Mouse (Mus musculus) liver, embryonic 16.5 days (tissue): Measurements from ENCODE around the gene Gast. TPM values are rescaled to one million over a fixed set of nuclear protein-coding genes. Genes with fewer than 3 reads are reported as not detected.
"Not testable (repeated sequence)": the region's sequence is repeated elsewhere in the genome, so short reads cannot be mapped to it uniquely, and the experiment has no call there.

Source experiments
- ATAC-seq: fragments of 200-750 bp; cut with Nextera tagmentation; 2 replicates; pipeline ENCODE4 v1.8.0; 2017; ENCODE audit warnings: low read depth, mild to moderate bottlenecking, moderate number of reproducible peaks, moderate library complexity
- H3K27ac ChIP-seq: fragments of 300-500 bp; sonication (generic); 2 replicates; pipeline ENCODE4 v1.5.1; 2014; ENCODE audit warnings: mild to moderate bottlenecking, low read length
- H3K27me3 ChIP-seq: fragments of 300-500 bp; sonication (generic); 2 replicates; pipeline ENCODE4 v1.6.1; 2014; ENCODE audit warnings: low read depth, low read length, mixed read lengths; ENCODE audit not compliant: control insufficient read depth, insufficient read depth
- H3K36me3 ChIP-seq: fragments of 300-500 bp; sonication (generic); 2 replicates; pipeline ENCODE4 v1.6.1; 2014; ENCODE audit warnings: mild to moderate bottlenecking; ENCODE audit not compliant: control insufficient read depth, insufficient read depth
- H3K4me1 ChIP-seq: fragments of 300-500 bp; sonication (generic); 2 replicates; pipeline ENCODE4 v1.6.1; 2014; ENCODE audit warnings: low read depth, low read length, mixed read lengths; ENCODE audit not compliant: control insufficient read depth
- H3K4me2 ChIP-seq: fragments of 300-500 bp; sonication (generic); 2 replicates; pipeline ENCODE4 v1.6.1; 2014; ENCODE audit warnings: low read depth, low read length, mixed read lengths
- H3K4me3 ChIP-seq: fragments of 300-500 bp; sonication (generic); 2 replicates; pipeline ENCODE4 v1.5.1; 2014; ENCODE audit warnings: low read depth, mild to moderate bottlenecking, low read length
- H3K9ac ChIP-seq: fragments of 300-500 bp; sonication (generic); 2 replicates; pipeline ENCODE4 v1.6.1; 2014; ENCODE audit warnings: low read depth, low read length
- H3K9me3 ChIP-seq: fragments of 300-500 bp; sonication (generic); replicated peaks from 2 replicates; pipeline ENCODE4 v1.6.1; 2016; ENCODE audit warnings: low read length; ENCODE audit not compliant: control insufficient read depth
- WGBS: fragments of 180-500 bp; shearing (Covaris S2); extraction: QIAGEN DNeasy Blood & Tissue Kit; methylation state at CpG from one replicate; pipeline ENCODE4 v1.1.7; 2014; ENCODE audit not compliant: insufficient replicate concordance; 5-methylcytosine and 5-hydroxymethylcytosine counted together
- polyA plus RNA-seq: library from polyadenylated mRNA; unstranded; fragments of >200 nt; fragmentation: Nextera tagmentation; extraction: Ambion mirVana; gene quantifications from 2 replicates; pipeline ENCODE4 v1.2.1, GENCODE M21; 2015

Gast gene
- polyA plus RNA-seq, 1 experiment from 2014 or later = not detected

DNA sequence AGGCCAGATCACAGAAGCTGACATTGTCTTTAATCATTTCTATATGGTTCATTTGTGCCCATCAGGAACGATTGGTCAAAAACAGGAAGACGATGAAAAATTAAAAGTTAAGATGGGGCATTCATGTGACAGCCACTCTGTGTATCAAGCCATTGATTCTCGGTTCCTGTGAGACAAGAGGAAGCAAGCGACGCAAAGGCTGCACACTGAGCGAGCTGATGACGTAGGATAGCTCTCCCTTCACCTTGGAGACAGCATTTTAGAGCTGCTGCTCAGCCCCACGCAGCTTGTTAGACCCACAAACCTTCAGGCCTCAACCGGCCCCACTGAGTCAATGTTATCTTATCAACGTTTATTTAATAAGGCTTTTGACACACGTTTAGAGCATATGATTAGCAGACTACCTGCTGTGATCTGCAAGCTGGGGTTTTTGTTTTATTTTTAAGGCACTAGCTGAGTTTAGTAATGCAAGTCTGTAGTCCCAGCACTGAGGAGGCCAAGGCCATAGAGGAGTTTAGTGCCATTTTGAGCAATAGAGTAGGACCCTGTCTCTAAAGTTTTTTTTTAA lies 9.1 kb upstream of the Gast start:
- ATAC-seq = no peak
- Histone ChIP-seq H3K4me3 (no peak overlapping the region), H3K9me3 (no peaks in the 10 kb centered on the region), H3K4me2 (no peak overlapping the region), H3K27me3 (no peaks in the 10 kb centered on the region), H3K27ac (no peak overlapping the region), H3K9ac (no peak overlapping the region), H3K4me1 (peaks cover 13% of the 10 kb centered on the region), H3K36me3 (peaks cover 19% of the 10 kb centered on the region)
- 66% methylated on average over 11 of the region's 11 CpGs for WGBS

- Histone ChIP-seq H3K4me3 (no peak overlapping the region), H3K4me2 (no peak overlapping the region), H3K9me3 (no peaks in the 10 kb centered on the region), H3K27ac (no peak overlapping the region), H3K36me3 (peaks cover 3% of the 10 kb centered on the region), H3K4me1 (peaks cover 2% of the 10 kb centered on the region; the same call in 1 of the 2 replicates), H3K27me3 (no peaks in the 10 kb centered on the region), H3K9ac (no peak overlapping the region)
- ATAC-seq = no peak
- 66% methylated on average over 11 of the region's 11 CpGs for WGBS
These were observed 6.9 kb upstream of the Gast start for GRCm38 (mm10) chr11:100327316-100327715.

DNA sequence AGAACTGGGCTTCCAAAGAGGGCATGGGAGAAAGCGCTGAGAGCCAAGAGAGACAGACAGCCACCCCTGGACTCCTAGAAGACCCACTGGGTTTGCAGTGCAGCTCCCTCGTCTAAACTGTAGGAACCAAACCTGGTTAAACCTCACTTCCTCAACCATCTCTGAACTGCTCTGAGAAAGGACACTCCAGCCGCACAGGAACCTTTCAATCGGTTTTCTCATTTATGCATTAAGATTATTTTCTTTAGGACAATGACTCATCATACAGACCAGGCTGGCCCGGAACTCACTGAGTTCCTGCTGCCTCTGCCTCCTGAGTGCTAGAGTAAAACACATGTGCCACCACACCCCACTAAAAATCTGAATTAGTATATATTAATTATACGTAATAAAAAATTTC lies 6.4 kb upstream of the Gast start:
- no peak overlapping the region for H3K4me2 ChIP-seq
- H3K4me3 ChIP-seq = no peak overlapping the region
- H3K27me3 ChIP-seq = no peaks in the 10 kb centered on the region
- H3K27ac ChIP-seq = no peak overlapping the region
- H3K9ac ChIP-seq = no peak overlapping the region
- H3K36me3 ChIP-seq = no peaks in the 10 kb centered on the region
- no peaks in the 10 kb centered on the region for H3K4me1 ChIP-seq
- WGBS = 44% methylated on average over 6 of the region's 6 CpGs
- ATAC-seq = no peak
- H3K9me3 ChIP-seq = no peaks in the 10 kb centered on the region

DNA sequence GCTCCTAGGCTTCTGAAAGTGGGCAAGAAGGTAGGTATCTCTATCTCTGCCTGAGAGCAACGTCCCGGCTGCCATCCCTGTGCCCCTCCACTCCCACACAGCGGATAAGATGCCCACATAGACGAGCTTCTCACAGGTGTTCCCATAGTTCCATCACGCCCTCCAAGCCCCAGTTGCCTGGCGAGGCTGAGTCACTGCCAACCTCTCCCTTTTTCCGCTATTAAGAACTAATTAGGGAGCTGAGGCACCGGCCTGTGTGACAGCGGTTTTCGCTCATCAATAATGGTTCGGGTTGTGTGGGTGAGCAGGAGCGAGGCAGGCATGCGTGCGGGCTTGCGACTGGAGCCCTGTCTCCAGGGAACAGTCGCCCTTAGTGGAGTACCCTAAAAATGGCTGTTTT lies 4.0 kb upstream of the Gast start:
- Histone ChIP-seq H3K9ac (no peak overlapping the region), H3K4me3 (no peak overlapping the region), H3K9me3 (no peaks in the 10 kb centered on the region), H3K27me3 (no peaks in the 10 kb centered on the region), H3K27ac (no peak overlapping the region), H3K4me1 (no peaks in the 10 kb centered on the region), H3K4me2 (no peak overlapping the region), H3K36me3 (no peaks in the 10 kb centered on the region)
- ATAC-seq = no peak
- 62% methylated on average over 16 of the region's 16 CpGs for WGBS

GRCm38 (mm10) chr11:100330816-100331375 lies 3.3 kb upstream of the Gast start:
- not testable (repeated sequence) for H3K27me3 ChIP-seq, H3K4me2 ChIP-seq, H3K27ac ChIP-seq, H3K4me1 ChIP-seq, H3K9me3 ChIP-seq, H3K4me3 ChIP-seq, H3K36me3 ChIP-seq, H3K9ac ChIP-seq, ATAC-seq
- WGBS = 55% methylated on average over 8 of the region's 8 CpGs

DNA sequence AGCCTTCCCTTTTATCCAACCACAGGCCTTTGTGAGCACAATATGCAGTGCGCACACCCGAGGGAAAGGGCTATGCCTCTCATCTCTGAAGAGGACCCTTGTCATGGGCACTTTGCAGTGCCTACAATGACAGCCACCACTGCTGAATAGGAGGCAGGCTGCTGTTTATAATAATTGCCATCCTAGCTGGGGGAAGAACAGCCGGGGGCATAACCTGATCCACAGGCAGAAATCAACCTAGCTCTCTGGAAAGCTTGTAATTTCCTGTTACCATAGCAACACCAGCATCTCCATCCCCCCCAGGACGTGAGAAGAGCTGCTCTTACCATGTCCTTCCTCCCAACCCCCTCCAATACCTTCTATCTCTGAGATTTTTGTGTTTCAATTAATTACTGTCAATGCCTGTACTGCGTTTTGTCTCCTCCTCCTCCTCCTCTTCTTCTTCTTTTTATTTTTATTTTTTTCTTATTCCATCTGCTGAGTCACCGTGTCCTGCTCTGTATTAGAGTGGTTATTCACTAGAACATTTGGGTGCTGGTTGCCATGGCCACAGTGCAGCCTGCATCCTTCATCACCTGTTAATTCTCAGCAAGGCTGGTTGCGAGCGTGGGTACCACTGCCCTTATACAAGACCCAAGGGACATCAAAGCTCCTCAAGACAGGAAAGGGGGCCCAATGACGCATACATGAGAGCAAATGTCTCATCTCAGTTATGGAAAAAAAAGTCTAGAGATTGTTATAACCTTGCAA lies 1.3 kb upstream of the Gast start:
- H3K4me2 ChIP-seq = no peak overlapping the region
- WGBS = 60% methylated on average over 9 of the region's 9 CpGs
- H3K4me1 ChIP-seq = no peaks in the 10 kb centered on the region

DNA sequence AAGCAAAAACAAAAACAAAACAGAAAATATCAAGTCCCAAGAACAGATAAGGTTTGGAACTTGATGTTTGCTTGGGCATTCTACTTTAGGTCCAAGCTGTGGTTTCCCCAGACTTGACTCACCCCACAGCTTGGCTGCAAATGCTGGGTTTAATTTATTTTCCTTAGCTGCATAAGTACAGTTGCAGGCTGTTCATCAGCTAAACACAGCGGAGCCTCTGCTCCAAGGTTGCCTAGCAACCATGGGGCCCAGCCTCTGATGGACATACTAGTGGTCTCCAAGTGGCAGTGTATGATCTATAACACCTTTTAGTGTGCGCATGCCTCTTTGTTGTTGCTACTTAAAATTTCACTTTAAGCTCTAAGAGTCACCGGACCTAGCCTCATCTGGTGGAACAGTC lies 1.5 kb downstream of the Gast start:
- no peak overlapping the region for H3K9ac ChIP-seq
- H3K27ac ChIP-seq = no peak overlapping the region
- no peaks in the 10 kb centered on the region for H3K36me3 ChIP-seq
- no peaks in the 10 kb centered on the region for H3K9me3 ChIP-seq
- no peak for ATAC-seq
- no peaks in the 10 kb centered on the region for H3K4me1 ChIP-seq
- WGBS = 66% methylated on average over 3 of the region's 3 CpGs
- no peak overlapping the region for H3K4me2 ChIP-seq
- no peaks in the 10 kb centered on the region for H3K27me3 ChIP-seq
- no peak overlapping the region for H3K4me3 ChIP-seq

More for the DNA sequence above, 1.3 kb upstream of the Gast start:
- Histone ChIP-seq H3K36me3 (no peaks in the 10 kb centered on the region), H3K9me3 (no peaks in the 10 kb centered on the region), H3K27me3 (no peaks in the 10 kb centered on the region), H3K27ac (no peak overlapping the region), H3K4me3 (no peak overlapping the region), H3K9ac (no peak overlapping the region)
- ATAC-seq = no peak

- no peaks in the 10 kb centered on the region for H3K4me1 ChIP-seq
- no peaks in the 10 kb centered on the region for H3K27me3 ChIP-seq
- H3K36me3 ChIP-seq = no peaks in the 10 kb centered on the region
- ATAC-seq = no peak
- H3K27ac ChIP-seq = no peak overlapping the region
- H3K9ac ChIP-seq = no peak overlapping the region
- H3K4me3 ChIP-seq = no peak overlapping the region
- WGBS = 52% methylated on average over 10 of the region's 10 CpGs
- H3K4me2 ChIP-seq = no peak overlapping the region
- no peaks in the 10 kb centered on the region for H3K9me3 ChIP-seq
These were observed 10.1 kb downstream of the Gast start for GRCm38 (mm10) chr11:100344269-100344668.
